Mouse (Mus musculus) forebrain, embryonic 13.5 days (tissue): ENCODE results near the gene Olfr578. TPM values are rescaled to one million over a fixed set of nuclear protein-coding genes. Genes with fewer than 3 reads are reported as not detected.

Experiments
- polyA plus RNA-seq: library from polyadenylated mRNA; unstranded; fragments of >200 nt; fragmentation: Nextera tagmentation; extraction: Ambion mirVana; gene quantifications from 2 replicates; pipeline ENCODE4 v1.2.1, GENCODE M21; 2015

The Olfr578 gene
- polyA plus RNA-seq, 1 experiment from 2014 or later: not detected

Other genes starting within 250 kb of the Olfr578 start
- gene Olfr560, start 230.0 kb downstream of the Olfr578 start, polyA plus RNA-seq: not detected in 2 replicates
- gene Olfr78, start 229.9 kb downstream of the Olfr578 start, polyA plus RNA-seq: not detected in 2 replicates
- not detected in 2 replicates for gene Olfr561, start 218.1 kb downstream of the Olfr578 start, polyA plus RNA-seq
- gene Olfr564, start 185.8 kb downstream of the Olfr578 start, polyA plus RNA-seq: not detected in 2 replicates
- gene Olfr566, start 130.6 kb downstream of the Olfr578 start, polyA plus RNA-seq: not detected in 2 replicates
- gene Olfr568, start 112.2 kb downstream of the Olfr578 start, polyA plus RNA-seq: not detected in 2 replicates
- not detected in 2 replicates for gene Olfr569, start 98.4 kb downstream of the Olfr578 start, polyA plus RNA-seq
- gene Olfr570, start 94.7 kb downstream of the Olfr578 start, polyA plus RNA-seq: not detected in 2 replicates
- gene Olfr571, start 71.8 kb downstream of the Olfr578 start, polyA plus RNA-seq: not detected in 2 replicates
- gene Olfr572, start 64.9 kb downstream of the Olfr578 start, polyA plus RNA-seq: not detected in 2 replicates
- gene Olfr573-ps1, start 46.7 kb downstream of the Olfr578 start, polyA plus RNA-seq: not detected in 2 replicates
- gene Olfr574, start 40.9 kb downstream of the Olfr578 start, polyA plus RNA-seq: not detected in 2 replicates
- not detected in 2 replicates for gene Olfr575, start 30.5 kb downstream of the Olfr578 start, polyA plus RNA-seq
- gene Olfr576, start 26.7 kb downstream of the Olfr578 start, polyA plus RNA-seq: not detected in 2 replicates
- not detected in 2 replicates for gene Olfr577, start 13.4 kb downstream of the Olfr578 start, polyA plus RNA-seq
- not detected in 2 replicates for gene Olfr582, start 48.7 kb upstream of the Olfr578 start, polyA plus RNA-seq
- not detected in 2 replicates for gene Olfr583, start 62.0 kb upstream of the Olfr578 start, polyA plus RNA-seq
- gene Olfr584, start 92.6 kb upstream of the Olfr578 start, polyA plus RNA-seq: not detected in 2 replicates
- gene Olfr585, start 108.4 kb upstream of the Olfr578 start, polyA plus RNA-seq: not detected in 2 replicates
- gene Olfr586, start 136.3 kb upstream of the Olfr578 start, polyA plus RNA-seq: not detected in 2 replicates
- gene Olfr588-ps1, start 151.6 kb upstream of the Olfr578 start, polyA plus RNA-seq: not detected in 2 replicates
- not detected in 2 replicates for gene Olfr589, start 167.0 kb upstream of the Olfr578 start, polyA plus RNA-seq
- not detected in 2 replicates for gene Olfr591, start 189.0 kb upstream of the Olfr578 start, polyA plus RNA-seq
- gene Olfr592, start 195.5 kb upstream of the Olfr578 start, polyA plus RNA-seq: not detected in 2 replicates
- gene Olfr593, start 222.5 kb upstream of the Olfr578 start, polyA plus RNA-seq: not detected in 2 replicates
- gene Olfr594, start 227.7 kb upstream of the Olfr578 start, polyA plus RNA-seq: not detected in 2 replicates